Mouse (Mus musculus) frontal cortex, postnatal 10 days (tissue): Measurements from ENCODE around the gene Snap47.

Experiments used
- DNase-seq, 2 experiments: peaks; one replicate each; pipeline ENCODE4 v3.0.0; 2022; ENCODE audit warnings: low spot score in 2 of 2, mixed read lengths in 1 of 2

The Snap47 gene

DNA sequence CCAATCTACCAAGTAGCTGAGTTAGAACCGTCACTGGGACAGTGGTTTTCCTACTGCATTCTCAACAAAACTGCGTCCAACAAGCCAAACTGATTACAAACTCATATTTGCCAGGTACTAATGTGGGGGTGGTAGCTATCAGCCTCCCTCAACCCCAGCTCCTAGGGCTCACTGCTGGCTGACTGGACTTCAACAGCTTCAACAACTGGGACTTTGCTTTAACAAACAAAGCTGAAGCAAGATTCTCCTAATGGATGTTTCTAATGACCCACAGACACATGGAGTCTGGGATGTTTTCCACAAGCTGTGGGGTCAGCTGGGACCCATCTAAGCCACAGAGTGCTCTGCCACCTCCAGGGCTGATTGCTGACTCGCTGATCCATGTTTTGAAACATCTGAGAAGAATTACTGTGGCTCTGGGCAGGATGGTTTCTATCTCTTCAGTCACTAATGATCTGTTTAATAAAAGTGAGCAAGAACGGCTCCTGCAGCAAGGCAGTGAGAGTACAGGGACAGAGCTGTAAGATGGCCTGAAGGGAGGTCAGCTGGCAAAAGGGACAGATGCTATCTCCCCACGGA, 27.9 kb downstream of the Snap47 start:
- DNase-seq, result no peak

DNA sequence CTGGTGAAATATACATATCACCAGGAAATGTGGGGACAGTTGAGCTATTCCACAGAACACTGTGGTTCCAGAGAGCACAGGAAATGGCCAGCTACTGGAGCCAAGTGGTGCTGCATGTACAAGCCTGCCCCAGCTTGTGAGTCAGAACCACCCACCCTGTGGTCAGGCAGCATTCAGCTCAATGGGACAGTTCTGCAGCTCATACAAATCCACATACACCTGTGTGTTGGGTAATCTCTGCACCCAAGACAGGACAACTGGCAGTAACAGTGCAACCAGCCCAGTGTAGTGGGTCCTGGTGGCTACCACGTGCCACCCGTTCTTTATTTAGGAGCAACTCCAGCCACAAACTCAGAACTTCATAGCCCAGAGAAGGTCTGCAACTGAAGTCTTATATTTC, 29.0 kb downstream of the Snap47 start:
- DNase-seq, result no peak

DNA sequence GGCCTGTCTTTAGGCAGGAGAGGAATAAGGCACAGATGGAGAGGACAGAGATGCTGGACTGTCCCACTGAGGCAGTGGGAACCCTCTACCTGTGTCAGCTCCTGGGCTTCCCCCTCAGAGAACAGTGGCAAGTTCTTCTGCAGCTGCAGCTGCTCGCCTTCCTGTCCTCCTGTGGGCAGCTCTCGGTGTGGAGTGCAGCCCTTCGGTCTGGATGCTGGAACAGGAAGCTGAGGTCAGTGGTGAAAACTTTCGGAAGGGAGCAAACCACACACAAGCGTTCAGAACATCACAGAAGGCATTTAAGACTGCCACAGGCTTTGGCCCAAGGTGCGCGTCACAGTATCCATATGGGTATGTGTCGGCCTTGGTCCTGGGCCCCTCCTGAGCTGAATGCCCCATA, 29.6 kb downstream of the Snap47 start:
- DNase-seq, result no peak

DNA sequence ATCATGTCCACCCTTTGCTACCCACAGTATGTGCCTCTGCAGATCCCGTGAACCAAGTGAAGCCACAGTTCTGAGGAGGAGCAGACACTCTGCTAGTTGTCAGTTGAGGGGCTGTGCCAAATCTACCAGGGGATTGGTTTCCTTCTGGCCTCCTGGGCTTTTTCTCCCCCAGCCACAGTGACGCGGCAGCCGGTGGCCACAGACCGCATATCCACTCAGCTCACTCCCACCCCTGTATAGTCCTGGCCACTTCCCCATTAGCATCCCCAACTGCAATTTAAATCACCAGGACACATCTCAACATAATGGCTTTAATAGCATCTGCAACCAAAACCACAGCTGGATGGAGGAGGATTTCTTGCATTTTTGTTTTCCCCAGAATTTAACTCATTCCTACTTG, 32.3 kb downstream of the Snap47 start:
- DNase-seq, result no peak

DNA sequence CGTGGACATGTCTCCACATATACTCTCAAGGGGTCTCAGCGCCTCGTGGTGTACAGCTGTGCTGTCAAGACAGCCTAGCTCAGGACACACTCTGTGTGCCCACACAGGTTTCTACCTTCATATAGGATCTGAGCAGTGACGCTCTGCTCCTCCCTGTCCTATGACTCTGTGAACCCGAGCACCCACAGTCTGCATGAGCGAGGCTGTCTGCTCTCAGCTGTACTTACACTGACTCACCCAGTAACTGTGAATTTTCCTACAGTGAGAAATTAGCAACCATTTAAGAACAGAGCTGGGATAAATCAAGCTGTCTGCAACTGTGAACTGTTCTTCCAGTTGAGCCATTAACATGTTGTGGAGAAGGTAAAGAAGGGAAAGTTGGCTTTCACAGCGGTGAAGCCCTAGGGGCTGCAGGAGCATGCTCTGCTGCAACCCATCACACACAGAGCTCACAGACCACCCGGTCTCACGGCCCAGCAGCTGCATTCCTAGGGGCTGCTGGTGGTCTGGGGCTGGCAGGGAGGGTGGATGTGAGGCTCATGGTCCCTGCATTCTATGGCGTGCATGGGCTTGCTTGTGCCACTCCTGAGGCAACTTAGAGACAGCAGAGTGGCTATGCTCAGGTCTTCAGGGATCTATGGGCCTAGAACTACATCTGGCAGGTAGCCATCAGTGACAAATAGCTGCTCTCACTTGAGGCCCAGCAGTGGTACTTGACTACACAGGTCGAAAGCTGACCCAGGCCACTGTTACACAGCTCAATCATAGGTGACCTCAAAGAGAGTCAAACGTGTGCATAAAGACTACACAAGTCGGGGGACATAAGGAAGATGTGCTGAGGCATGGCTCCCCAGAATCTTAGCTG, 37.8 kb downstream of the Snap47 start:
- DNase-seq, result no peak

DNA sequence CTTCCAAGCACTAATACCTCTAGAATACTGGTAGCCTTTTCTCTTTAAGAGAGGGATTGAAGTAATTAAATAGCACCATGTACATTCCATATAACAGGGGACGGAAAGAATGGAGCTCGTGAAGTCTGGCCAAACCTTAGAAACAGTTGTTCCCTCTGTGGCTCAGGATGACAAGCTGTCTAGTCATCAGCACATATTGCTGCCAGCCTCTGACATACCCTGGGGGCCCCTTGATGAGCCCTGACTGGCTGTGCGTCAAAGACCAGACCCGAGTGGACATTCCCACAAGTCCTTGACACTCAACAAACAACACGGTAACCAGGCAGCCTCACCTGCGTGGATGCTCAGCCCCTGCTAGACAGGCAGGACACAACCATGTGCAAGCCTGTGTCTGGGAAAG, 38.9 kb downstream of the Snap47 start:
- DNase-seq, result no peak

DNA sequence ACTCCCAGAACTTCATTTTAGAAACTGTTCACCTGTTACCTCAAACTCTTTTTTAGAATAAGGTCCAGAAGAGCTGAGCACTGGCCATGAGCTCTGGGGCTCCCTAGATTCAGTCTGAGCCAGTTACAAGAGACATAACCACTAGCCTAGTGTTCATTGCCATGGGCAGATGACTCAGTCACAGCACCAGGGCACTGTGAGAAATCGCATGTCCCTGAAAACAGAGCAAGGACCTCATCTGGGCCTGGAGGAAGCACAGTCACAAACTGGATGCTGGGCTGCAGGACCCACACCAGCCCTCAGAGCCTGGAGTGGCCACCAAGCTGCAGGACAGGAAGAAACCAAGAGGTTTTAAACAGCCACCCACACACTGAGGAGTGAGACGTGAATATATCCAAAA, 40.1 kb downstream of the Snap47 start:
- DNase-seq, result no peak

DNA sequence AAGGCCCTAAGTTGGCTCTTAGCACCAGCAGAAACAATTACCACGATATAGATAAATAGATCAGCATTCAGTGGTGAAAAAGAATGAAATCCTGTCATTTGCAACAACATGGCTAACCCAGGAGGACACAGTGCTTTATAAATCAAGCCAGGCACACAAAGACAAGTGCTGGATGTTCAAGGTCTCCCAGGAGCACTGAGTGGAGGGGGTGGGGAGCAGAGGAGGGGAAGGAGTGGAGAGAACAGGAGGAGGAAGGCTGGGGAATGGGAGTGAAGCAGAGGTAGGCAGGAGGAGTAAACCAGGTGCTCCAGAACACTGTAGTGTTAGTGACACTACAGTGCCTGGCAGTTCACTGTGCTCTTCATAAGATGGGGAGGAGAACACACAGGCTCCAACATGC, 45.2 kb downstream of the Snap47 start:
- DNase-seq, result no peak

DNA sequence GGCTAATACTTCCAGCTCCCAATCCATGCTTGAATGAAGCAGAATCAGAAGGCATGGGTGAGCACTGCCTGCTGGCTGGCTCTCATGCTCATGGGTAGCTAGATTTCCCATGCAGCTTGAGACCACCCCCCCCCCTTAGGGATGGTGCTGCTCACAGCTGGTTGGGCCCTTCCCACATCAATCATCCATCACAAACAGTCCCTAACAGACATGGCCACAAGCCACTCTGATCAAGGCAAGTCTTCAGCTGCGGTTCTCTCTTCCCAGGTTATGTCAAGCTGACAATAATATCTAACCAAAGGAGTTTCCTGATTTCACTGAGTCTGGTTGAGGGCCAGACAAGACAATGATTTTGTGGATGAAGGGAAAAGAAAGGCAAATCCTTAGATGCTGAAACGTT, 50.1 kb downstream of the Snap47 start:
- DNase-seq, result no peak

DNA sequence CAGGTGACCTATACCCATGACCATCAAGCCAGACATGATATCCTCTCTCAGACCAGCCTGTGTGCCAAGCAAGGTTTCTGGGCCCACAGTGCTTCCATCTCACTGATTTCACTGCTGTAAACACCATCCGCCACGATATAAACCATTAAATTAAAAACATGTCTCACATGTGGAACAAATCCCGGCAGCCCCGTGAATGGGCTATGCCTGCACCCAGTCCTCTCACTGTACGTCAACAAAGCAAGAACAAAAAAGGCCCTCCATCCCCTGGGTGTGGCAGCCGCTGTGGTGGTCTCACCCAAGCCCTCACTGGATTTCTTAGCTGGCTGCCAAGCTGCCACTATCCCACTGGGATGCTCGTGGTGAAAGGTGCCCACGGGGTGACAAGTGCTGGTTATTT, 51.2 kb downstream of the Snap47 start:
- DNase-seq, result no peak

DNA sequence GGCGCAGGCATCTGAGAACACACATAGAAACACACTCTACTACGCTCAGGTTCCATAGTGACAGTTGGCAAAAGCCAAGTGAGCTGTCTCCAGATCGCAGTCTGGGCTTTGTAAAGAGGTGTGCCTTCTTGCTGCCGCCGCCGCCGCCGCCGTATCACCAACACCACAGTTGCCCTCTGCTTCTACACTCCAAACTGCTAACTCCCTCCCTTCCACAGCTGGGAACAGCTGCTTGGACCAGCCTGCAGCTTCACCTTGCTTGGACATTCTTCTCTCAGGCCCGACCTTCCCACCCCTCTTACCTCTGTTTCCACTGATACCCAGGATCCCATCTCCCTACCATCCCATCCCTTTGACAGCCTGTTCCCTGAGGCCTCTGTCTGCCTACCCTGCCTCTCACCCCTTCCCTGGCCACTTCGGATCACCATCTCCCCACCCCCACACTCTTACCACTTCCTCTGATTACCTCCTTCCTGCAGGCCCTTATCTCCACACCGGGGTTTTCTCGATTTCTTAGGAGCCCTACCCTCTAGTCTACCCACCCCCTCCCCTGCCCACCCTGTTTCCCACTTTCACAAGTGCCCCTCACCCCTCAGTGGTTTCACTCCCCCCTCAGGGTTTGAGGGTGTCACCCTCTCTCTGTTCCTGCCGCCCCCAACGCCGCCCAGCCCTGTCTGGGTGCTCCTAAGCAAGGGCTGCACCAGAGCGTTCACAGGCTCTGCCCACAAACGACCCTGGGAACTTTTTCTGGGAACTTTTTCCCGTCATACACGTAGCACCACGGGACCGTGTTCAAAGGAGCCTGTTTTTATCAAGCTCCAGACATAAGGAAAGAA, 53.2 kb downstream of the Snap47 start:
- DNase-seq, result no peak

DNA sequence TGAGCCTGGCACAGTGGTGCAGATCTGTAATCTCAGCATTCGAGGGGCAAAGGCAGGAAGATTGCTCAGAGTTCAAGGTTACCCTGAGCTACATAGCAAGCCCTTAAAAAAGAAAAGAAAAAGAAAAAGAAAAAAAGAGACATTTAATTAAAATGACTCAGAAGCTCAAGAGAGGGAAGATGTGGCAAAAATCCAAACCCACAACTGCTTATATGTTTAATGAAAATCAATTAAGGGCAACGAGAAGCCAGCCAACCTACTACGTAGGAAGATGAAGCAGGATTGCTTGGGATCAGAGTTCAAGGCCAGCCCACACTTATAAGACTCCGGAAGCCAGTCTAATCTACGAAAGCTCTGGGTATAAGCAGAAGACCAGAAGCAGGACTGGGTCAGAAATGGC, 56.5 kb downstream of the Snap47 start:
- no peak for DNase-seq

DNA sequence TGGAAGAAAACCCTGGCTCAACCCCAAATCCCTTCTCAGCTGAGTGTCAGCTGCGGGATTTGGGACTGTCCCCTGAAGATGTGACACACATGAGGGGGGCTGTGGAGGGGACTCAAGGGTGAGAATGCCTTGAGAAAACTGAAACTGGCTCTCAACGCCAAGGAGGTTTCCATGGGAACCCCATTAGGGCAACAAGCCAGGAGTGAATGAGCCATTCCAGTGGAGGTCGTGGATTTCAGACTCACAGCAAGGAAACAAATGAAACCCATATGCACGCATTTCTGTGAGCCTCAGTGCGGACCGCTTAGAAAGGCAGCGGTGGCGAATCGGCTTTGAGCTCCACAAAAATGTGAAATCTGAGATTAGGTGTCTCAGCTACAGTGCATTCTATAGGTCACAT, 57.4 kb downstream of the Snap47 start:
- peak; percentile 38 to 46 for DNase-seq

DNA sequence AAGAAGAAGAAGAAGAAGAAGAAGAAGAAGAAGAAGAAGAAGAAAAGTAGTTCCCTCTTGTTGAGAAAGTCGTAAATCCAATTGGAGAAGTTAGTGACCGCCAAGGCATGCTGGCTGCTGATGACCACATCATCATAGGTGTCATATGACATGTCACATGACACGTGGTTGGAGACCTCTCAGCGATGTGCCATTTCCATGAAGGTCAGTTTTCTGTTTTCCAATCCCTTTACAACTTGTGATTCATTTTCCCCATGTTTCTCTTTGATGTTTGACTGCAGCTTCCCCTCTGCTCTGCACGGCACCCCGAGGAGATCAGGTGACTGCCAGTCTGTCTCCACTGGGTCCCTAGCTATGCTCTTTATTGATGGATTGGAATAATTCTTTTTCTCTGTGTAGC, 58.7 kb downstream of the Snap47 start:
- no peak for DNase-seq

DNA sequence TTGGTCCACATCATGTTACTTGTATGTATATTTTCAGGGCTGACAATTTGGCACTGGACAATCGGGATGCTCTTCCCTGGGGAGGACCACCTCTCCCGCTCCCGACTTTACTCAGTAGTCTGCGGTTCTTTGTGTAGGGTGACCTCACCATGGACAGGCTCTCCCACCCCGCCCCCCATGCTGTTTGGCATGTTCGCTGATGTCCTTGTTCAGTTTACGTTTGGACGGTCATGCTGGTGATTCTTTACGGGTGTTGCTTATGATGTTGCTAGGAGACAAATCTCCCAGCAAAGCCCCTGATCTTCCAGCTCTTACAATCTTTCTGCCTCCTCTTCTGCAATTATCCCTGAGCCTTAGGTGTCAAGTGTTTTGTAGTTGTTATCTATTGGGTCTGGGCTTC, 60.5 kb downstream of the Snap47 start:
- DNase-seq, result no peak

DNA sequence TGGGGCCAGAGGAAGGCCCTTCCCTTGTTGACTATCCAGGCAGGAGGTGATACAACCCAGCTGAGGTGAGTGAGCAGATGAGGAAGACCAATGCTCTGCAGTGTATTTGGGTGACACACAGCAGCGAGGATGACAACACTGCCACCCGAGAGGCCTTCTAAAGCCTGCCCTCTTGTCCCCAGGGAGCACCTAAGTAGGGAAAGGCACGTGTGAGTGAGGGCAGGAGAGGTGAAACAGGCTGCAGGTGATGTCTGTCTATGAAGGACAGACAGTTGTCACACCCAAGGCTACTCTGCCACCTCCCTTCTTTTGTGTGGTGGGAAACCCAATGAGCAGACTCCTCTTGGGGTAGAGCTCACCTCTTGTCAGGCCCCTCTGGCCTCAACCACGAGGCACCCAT, 61.4 kb downstream of the Snap47 start:
- no peak for DNase-seq

DNA sequence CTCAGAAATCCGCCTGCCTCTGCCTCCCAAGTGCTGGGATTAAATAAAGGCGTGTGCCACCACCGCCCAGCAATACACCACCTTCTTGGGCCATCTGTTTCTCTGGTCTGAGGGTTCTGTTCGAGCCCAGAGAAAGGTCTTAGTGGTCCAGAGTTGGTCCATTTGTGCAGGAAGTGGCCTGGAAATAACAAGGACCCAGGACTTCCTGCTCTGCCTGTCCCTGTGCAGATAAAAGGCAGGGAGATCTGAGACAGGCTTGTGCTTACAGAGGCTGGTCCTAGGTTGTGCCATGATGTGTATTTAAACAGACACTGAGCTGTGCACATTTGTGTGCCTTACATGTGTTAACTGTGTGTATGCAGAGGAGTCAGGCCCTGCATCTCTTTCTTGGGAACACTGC, 62.2 kb downstream of the Snap47 start:
- DNase-seq, result no peak

DNA sequence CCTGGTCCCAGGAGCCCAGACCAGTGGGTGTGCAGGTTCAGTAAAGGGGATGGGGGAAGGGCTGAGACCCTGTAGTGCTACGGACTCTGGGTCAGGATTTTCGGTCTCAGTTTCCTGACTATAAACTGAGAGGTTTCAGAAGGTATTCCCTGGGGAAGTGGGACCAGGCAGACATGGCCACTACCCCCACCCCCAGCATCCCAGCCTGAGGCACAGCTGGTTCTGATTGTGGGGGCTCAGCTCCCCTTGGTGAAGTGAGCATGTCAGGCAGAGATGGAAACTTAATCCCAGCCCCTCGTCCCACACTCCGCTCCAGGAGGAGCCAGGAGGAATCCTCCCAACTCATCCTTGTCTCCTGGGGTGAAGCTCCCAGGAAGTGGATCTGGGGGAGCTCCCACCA, 63.5 kb downstream of the Snap47 start:
- no peak for DNase-seq

DNA sequence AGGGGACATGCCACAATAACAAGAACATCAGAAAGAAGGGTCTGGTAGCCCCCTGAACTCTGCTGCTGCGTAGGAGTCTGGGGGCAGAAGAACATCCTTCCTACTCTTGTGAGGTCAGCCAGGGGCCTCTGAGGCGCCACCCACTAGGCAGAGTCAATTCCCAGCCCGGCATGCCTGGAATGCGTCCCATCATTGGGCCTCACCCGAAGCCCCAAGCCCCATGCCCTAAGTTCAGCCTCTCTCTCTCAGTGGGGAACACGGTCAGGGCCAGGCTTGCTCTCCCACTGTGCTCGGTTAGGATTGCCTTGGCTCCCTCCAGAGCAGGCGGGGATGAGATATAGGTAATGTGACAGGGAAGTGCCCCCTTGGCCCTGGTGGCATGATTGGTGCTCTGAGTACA, 65.9 kb downstream of the Snap47 start:
- no peak for DNase-seq

DNA sequence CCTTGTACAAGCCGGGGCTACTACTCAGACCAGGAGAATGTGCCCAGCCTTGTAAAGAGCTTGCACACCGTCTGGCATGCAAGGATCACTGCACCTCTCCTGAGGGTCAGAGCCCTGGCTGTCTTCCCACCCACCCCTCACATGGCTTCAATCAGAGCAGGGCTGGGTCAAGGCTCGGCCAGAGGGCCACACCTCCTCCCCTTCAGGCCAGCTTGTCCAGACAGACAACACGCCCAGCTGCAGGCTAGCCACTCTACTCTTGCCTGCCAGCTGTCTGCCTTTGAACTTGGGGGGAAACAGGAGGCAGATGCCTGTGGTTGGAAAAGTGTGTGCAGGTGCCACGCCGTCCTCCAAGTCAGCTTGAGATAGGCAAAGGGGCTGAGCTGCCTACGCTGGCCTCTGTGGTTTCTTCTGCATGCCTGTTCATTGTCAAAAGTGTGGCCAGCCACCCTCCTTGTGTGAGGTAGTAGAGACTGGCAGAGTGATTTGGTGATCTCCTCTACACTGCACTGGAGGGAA, 66.5 kb downstream of the Snap47 start:
- DNase-seq, result no peak

DNA sequence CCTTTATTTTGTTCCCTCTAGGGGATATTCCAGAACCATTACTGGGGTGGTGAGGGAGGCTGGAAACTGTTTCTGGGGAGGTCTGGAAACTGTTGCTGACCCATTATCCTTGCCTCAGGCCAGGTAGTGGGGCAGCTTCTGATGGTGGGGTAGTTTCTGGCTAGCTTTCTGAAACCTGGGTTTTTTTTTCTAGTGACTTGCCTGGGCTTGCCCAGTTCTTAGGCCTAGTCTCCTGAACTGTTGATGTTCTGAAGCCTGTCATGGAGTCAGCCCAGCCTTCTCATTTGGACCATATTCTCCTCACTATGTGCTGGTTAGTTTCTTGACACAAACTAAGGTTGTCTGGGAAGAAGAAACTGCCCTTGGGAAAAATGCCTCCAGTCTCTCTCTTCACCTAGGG, 71.4 kb downstream of the Snap47 start:
- DNase-seq, result no peak

DNA sequence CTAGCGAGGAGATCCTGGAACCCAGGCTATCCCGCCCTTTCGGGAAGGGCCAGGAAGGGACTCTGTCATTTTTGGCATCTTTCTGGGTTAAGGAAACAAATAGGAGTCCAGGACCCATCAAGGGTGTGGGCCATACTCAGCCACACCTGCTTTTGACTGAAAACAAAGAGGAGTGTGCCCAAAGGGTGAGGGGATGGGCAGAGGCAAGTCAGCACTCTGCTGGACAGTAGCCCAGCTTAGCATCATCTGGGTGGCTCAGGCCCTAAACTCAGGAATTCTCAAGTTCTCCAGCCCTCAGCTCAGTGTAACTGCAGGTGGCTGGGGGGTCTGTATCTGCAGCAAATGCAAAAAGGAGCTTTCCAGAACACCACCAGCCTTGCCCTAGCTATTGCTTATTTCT, 73.0 kb downstream of the Snap47 start:
- DNase-seq, result no peak

DNA sequence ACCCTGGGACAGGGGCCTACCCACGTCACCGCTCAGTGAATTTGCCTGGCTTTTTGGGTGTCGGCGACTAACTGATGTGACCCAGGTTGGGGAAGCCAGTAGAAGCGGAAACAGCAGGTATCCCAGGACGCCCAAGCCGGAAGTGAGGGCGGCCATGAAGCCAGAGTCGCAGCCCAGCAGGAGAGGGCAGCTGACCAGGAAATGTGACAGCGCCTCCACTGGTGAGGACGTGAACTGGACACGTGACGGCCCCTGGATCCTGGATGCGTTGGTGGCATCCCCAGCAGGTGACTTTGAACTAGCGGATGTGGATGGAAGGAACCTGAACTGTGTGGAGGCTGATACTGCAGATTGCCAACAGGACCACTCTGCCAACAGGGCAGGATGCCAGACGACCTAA, 75.5 kb downstream of the Snap47 start, which contains the start of gene Prss38:
Gene Prss38, minus strand, starts transcription at position 183 of the 400 bp plus-strand sequence.
- DNase-seq, result no peak
